Mouse (Mus musculus) lung, adult 2 months (tissue): ENCODE data around the gene Tor2a.

ENCODE experiments used
- CTCF ChIP-seq: fragments of 200-500 bp; IDR thresholded peaks from 2 replicates; pipeline ENCODE4 v1.5.1; 2011; ENCODE audit warnings: mild to moderate bottlenecking, low read length, control low read depth; ENCODE audit not compliant: insufficient read depth
- POLR2A ChIP-seq: fragments of 200-500 bp; IDR thresholded peaks from 2 replicates; pipeline ENCODE4 v1.6.1; 2011; ENCODE audit warnings: low read depth, mild to moderate bottlenecking, control low read depth, low read length, borderline replicate concordance; ENCODE audit errors: extremely low read depth

DNA sequence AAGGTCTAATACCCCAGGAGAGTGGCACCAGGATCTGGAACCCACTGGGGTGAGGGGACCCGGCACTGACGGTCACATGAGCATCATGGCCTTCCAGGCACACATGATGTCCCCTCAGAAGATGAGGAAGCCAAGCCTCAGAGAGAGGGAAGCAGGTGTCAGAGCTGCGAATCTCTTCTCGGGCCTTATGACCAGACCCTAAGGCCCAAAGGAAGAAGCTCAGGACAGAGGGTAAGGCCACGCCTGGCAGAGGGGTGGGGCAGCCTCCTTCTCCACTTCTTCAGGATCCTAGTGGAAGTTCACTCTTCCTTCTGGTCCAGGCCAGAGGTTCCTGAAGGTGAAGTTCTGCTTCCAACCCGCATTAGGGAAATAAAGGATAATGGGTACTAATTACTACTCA lies 24.3 kb upstream of the Tor2a start:
- TF ChIP-seq POLR2A (no peak), CTCF (no peak)
